32 mouse cellular contexts compared by ENCODE assay signal in genomic region chr10:81189821-81190220, GRCm38 (mm10). TPM values are rescaled to one million over a fixed set of nuclear protein-coding genes. Genes with fewer than 3 reads are reported as not detected.
"Had no signal": no experiment of that assay in that cellular context is flagged by ENCODE, and none has a peak within 500 bp of the region (broad histone marks: within the 10 kb centered on the region; RNA-seq: fewer than 3 reads in every experiment).

No protein-coding gene starts in this region.

- H3K9me3 ChIP-seq: heart, embryonic 10.5 days; heart, embryonic 12.5 days; hindbrain, embryonic 13.5 days; hindbrain, embryonic 15.5 days; intestine, embryonic 15.5 days; limb, embryonic 10.5 days; limb, embryonic 12.5 days; liver, embryonic 13.5 days; liver, embryonic 15.5 days had no signal

- H3K4me3 ChIP-seq: gastrocnemius, adult 2 months; heart, embryonic 10.5 days; heart, embryonic 12.5 days; hindbrain, embryonic 13.5 days; hindbrain, embryonic 15.5 days; intestine, embryonic 15.5 days; layer of hippocampus, adult 2 months; left cerebral cortex, adult 2 months; limb, embryonic 10.5 days; limb, embryonic 12.5 days; liver, embryonic 13.5 days; liver, embryonic 15.5 days had no signal

- H3K27ac ChIP-seq: hindbrain, embryonic 13.5 days; hindbrain, embryonic 15.5 days; intestine, embryonic 15.5 days; left cerebral cortex, adult 2 months; limb, embryonic 10.5 days; limb, embryonic 12.5 days; liver, embryonic 15.5 days had no signal

- DNase-seq: gastrocnemius, postnatal 25 days; liver, embryonic 13.5 days had no signal

- H3K9ac ChIP-seq: heart, embryonic 12.5 days; hindbrain, embryonic 13.5 days; hindbrain, embryonic 15.5 days; intestine, embryonic 15.5 days; limb, embryonic 12.5 days; liver, embryonic 15.5 days; liver, postnatal 0 days had no signal

RNA-seq across cellular contexts. Expression of gene 4930442H23Rik, which starts 6.2 kb away (rescaled TPM):
- total RNA-seq: gastrocnemius, adult 2 months; gastrocnemius, postnatal 10 days; gastrocnemius, postnatal 25 days; gastrocnemius, postnatal 4 days; granulocyte monocyte progenitor cell, adult 5-6 weeks; heart, adult 8-10 months; heart, postnatal 10 days; heart, postnatal 25 days; heart, postnatal 4 days; layer of hippocampus, adult 2 months; layer of hippocampus, postnatal 10 days; layer of hippocampus, postnatal 25 days; left cerebral cortex, adult 2 months; left cerebral cortex, postnatal 14 days; left cerebral cortex, postnatal 36 days had no signal
- polyA plus RNA-seq: heart, embryonic 10.5 days; heart, embryonic 14.5 days; hindbrain, embryonic 11.5 days; inflammation-experienced regulatory T-cells, adult 6 months; kidney, embryonic 14.5 days; kidney, embryonic 16.5 days; limb, embryonic 10.5 days; limb, embryonic 12.5 days; limb, embryonic 14.5 days; liver, embryonic 11.5 days; liver, embryonic 13.5 days; liver, postnatal 0 days had no signal

RNA-seq across cellular contexts. Expression of gene Nmrk2, which starts 12.0 kb away (rescaled TPM):
- total RNA-seq: granulocyte monocyte progenitor cell, adult 5-6 weeks had no signal
- polyA plus RNA-seq: hindbrain, embryonic 11.5 days; hindbrain, embryonic 15.5 days; intestine, embryonic 15.5 days; kidney, embryonic 14.5 days; kidney, embryonic 16.5 days; limb, embryonic 10.5 days; limb, embryonic 12.5 days; liver, embryonic 11.5 days; liver, embryonic 13.5 days; liver, postnatal 0 days had no signal
